Mouse (Mus musculus): ENCODE measurements around the gene Sf3b6.

The Sf3b6 gene

GRCm38 (mm10) chr12:4840741-4841140 lies 23.4 kb downstream of the Sf3b6 start:
- no peak for DNase-seq (ENCODE audit: low spot score in 2 of 2)

GRCm38 (mm10) chr12:4841392-4841887 lies 24.1 kb downstream of the Sf3b6 start, which contains the start of gene Fkbp1b:
TSS of gene Fkbp1b (minus strand) at chr12:4841591.
- DNase-seq (ENCODE audit: low spot score in 2 of 2) = peak; percentile 44 to 64

GRCm38 (mm10) chr12:4842456-4842855 lies 25.1 kb downstream of the Sf3b6 start:
- no peak for DNase-seq (ENCODE audit: low spot score in 2 of 2)

GRCm38 (mm10) chr12:4842890-4843597 lies 25.7 kb downstream of the Sf3b6 start, which contains the start of gene Wdcp:
TSS of gene Wdcp (plus strand) at chr12:4843303.
- DNase-seq (ENCODE audit: low spot score in 2 of 2) = peak; percentile 54 to 79

- DNase-seq (ENCODE audit: low spot score in 2 of 2) = no peak
Measured at GRCm38 (mm10) chr12:4843741-4844140, 26.4 kb downstream of the Sf3b6 start.

- DNase-seq (ENCODE audit: low spot score in 2 of 2) = no peak
Measured at GRCm38 (mm10) chr12:4856160-4856559, 38.8 kb downstream of the Sf3b6 start.

- no peak for DNase-seq (ENCODE audit: low spot score in 2 of 2)
Measured at GRCm38 (mm10) chr12:4856834-4857233, 39.5 kb downstream of the Sf3b6 start.

- no peak for DNase-seq (ENCODE audit: low spot score in 2 of 2)
Measured at GRCm38 (mm10) chr12:4859241-4859914, 42.0 kb downstream of the Sf3b6 start.

GRCm38 (mm10) chr12:4862672-4863071 lies 45.3 kb downstream of the Sf3b6 start:
- no peak for DNase-seq (ENCODE audit: low spot score in 2 of 2)

- DNase-seq (ENCODE audit: low spot score in 2 of 2) = no peak
Measured at GRCm38 (mm10) chr12:4863654-4864337, 46.5 kb downstream of the Sf3b6 start.

- no peak for DNase-seq (ENCODE audit: low spot score in 2 of 2)
Measured at GRCm38 (mm10) chr12:4864338-4864690, 47.0 kb downstream of the Sf3b6 start.

- no peak for DNase-seq (ENCODE audit: low spot score in 2 of 2)
Measured at GRCm38 (mm10) chr12:4868924-4869323, 51.6 kb downstream of the Sf3b6 start.

- no peak for DNase-seq (ENCODE audit: low spot score in 2 of 2)
Measured at GRCm38 (mm10) chr12:4871260-4871659, 53.9 kb downstream of the Sf3b6 start.

GRCm38 (mm10) chr12:4872273-4872672 lies 54.9 kb downstream of the Sf3b6 start:
- DNase-seq (ENCODE audit: low spot score in 2 of 2) = no peak

GRCm38 (mm10) chr12:4872983-4873477 lies 55.7 kb downstream of the Sf3b6 start:
- no peak for DNase-seq (ENCODE audit: low spot score in 2 of 2)

GRCm38 (mm10) chr12:4873531-4873930 lies 56.2 kb downstream of the Sf3b6 start:
- no peak for DNase-seq (ENCODE audit: low spot score in 2 of 2)

GRCm38 (mm10) chr12:4874161-4874927 lies 57.0 kb downstream of the Sf3b6 start, which contains the start of gene Mfsd2b:
TSS of gene Mfsd2b (minus strand) at chr12:4874359.
- peak; percentile 41 to 48 for DNase-seq (ENCODE audit: low spot score in 2 of 2)

- DNase-seq (ENCODE audit: low spot score in 2 of 2) = no peak
Measured at GRCm38 (mm10) chr12:4875623-4876022, 58.3 kb downstream of the Sf3b6 start.
